Mouse (Mus musculus): ENCODE measurements around the gene Cdc42ep3.

Cdc42ep3 gene

GRCm38 (mm10) chr17:79354444-79355270 is at the start of gene Cdc42ep3:
Gene Cdc42ep3, minus strand, starts transcription at chr17:79355091.
- DNase-seq: peak; percentile 71 to 83

- no peak for DNase-seq
Observed at GRCm38 (mm10) chr17:79400356-79400755, 45.5 kb upstream of the Cdc42ep3 start.

- DNase-seq: no peak
Observed at GRCm38 (mm10) chr17:79398416-79398815, 43.5 kb upstream of the Cdc42ep3 start.

- no peak for DNase-seq
Observed at GRCm38 (mm10) chr17:79394799-79395198, 39.9 kb upstream of the Cdc42ep3 start.

GRCm38 (mm10) chr17:79393886-79394285 is 39.0 kb upstream of the Cdc42ep3 start:
- DNase-seq: no peak

- DNase-seq: no peak
Observed at GRCm38 (mm10) chr17:79387465-79388066, 32.7 kb upstream of the Cdc42ep3 start.

GRCm38 (mm10) chr17:79381485-79381884 is 26.6 kb upstream of the Cdc42ep3 start:
- DNase-seq: no peak

- no peak for DNase-seq
Observed at GRCm38 (mm10) chr17:79379191-79379590, 24.3 kb upstream of the Cdc42ep3 start.

GRCm38 (mm10) chr17:79376434-79377210 is 21.7 kb upstream of the Cdc42ep3 start:
- no peak for DNase-seq

GRCm38 (mm10) chr17:79372973-79373372 is 18.1 kb upstream of the Cdc42ep3 start:
- no peak for DNase-seq

GRCm38 (mm10) chr17:79364749-79365450 is 10.0 kb upstream of the Cdc42ep3 start:
- no peak for DNase-seq

GRCm38 (mm10) chr17:79356071-79356601 is 1.2 kb upstream of the Cdc42ep3 start:
- no peak for DNase-seq

- peak; percentile 61 to 65 for DNase-seq
Observed at GRCm38 (mm10) chr17:79355271-79355991, 540 bp upstream of the Cdc42ep3 start.

GRCm38 (mm10) chr17:79354174-79354443 is 782 bp downstream of the Cdc42ep3 start:
- no peak for DNase-seq

GRCm38 (mm10) chr17:79353446-79354173 is 1.3 kb downstream of the Cdc42ep3 start:
- no peak for DNase-seq

- no peak for DNase-seq
Observed at GRCm38 (mm10) chr17:79350751-79351191, 4.1 kb downstream of the Cdc42ep3 start.

- DNase-seq: no peak
Observed at GRCm38 (mm10) chr17:79349371-79349770, 5.5 kb downstream of the Cdc42ep3 start.

GRCm38 (mm10) chr17:79347920-79348589 is 6.8 kb downstream of the Cdc42ep3 start:
- peak in 1 of 2 experiments; percentile 28 for DNase-seq

GRCm38 (mm10) chr17:79347291-79347690 is 7.6 kb downstream of the Cdc42ep3 start:
- no peak for DNase-seq

GRCm38 (mm10) chr17:79345001-79345709 is 9.7 kb downstream of the Cdc42ep3 start:
- DNase-seq: no peak

Data from spleen, adult 18-20 months (tissue).